Mouse (Mus musculus): ENCODE data around the gene Psmb1. TPM values are rescaled to one million over a fixed set of nuclear protein-coding genes. Genes with fewer than 3 reads are reported as not detected.
"Not testable (repeated sequence)": the region's sequence is repeated elsewhere in the genome, so short reads cannot be mapped to it uniquely, and the experiment has no call there.

The Psmb1 gene
- polyA plus RNA-seq, 1 experiment from 2014 or later = 250 TPM

DNA sequence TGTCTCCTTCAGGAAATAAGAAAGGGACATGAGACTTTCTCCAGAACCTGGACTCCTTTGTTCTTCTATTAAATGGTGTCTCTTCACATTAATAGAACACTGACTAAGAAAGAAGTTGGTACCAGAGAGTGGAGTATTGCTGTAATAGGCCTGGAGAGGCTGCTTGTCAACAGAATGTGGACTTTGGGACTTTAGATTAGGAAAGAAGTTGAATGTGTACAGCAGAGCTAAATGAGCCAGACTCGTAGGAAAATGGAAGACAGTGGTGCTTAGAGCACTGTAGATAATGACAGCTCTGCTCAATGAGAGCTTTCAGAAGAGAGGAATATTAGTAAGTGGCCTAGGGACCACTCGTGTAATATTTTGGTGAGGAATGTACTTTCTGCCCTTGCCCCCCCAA is 43.0 kb downstream of the Psmb1 start:
- H3K9ac ChIP-seq (replicated peaks) = no peak overlapping the region
- no peak overlapping the region for H3K4me2 ChIP-seq
- ATAC-seq (ENCODE audit: low FRiP score) = no peak
- H3K4me3 ChIP-seq (replicated peaks) = no peak overlapping the region
- WGBS = 91% methylated on average over 2 of the region's 2 CpGs
- no peaks in the 10 kb centered on the region for H3K4me1 ChIP-seq
- H3K27ac ChIP-seq (replicated peaks) = no peak overlapping the region
- H3K27me3 ChIP-seq (replicated peaks) = no peaks in the 10 kb centered on the region
- no peaks in the 10 kb centered on the region for H3K9me3 ChIP-seq (replicated peaks)
- H3K36me3 ChIP-seq = no peaks in the 10 kb centered on the region

DNA sequence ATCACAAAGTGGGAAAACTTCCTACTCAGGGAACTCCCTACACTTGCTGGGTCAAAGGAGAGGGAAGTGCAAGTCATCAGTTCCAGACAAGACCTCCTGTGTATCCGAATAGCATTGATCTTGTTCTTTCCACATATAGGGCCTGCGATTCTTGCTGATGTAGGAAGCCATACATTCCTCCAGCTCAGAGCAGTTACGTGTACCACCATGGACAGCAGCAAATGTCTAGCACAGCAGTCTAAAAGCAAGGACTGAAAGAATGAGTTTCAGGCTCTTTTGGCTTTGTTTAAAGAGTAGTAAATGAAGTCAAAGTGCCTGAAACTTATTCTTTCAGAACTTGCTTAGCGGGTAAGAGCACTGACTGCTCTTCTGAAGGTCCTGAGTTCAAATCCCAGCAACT is 44.3 kb downstream of the Psmb1 start:
- Histone ChIP-seq H3K36me3 (no peaks in the 10 kb centered on the region), H3K4me2 (no peak overlapping the region), H3K27me3 (replicated peaks) (no peaks in the 10 kb centered on the region), H3K4me3 (replicated peaks) (no peak overlapping the region), H3K9me3 (replicated peaks) (no peaks in the 10 kb centered on the region), H3K4me1 (no peaks in the 10 kb centered on the region), H3K9ac (replicated peaks) (no peak overlapping the region), H3K27ac (replicated peaks) (no peak overlapping the region)
- no peak for ATAC-seq (ENCODE audit: low FRiP score)
- 79% methylated on average over 4 of the region's 4 CpGs for WGBS

DNA sequence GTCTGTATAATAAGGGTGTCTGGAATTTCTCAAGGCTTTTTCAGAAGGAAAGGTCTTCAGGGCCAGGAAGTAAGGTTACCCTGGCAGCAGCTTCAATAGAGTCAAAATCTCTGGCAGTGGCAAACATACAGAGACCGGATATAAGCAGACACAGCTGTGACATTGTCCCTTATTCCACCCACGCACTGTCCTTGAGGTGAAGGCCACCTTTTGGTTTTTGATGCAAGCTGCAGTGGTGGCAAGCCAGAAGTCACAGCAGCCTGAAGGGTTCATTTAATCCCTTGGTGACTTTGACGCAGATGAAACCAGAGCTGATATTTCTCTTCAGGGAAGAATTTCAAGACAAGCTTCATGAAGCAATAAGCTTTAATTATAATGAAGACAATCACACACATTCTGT is 49.9 kb downstream of the Psmb1 start:
- ATAC-seq (ENCODE audit: low FRiP score) = no peak
- Histone ChIP-seq H3K27ac (replicated peaks) (no peak overlapping the region), H3K9me3 (replicated peaks) (no peaks in the 10 kb centered on the region), H3K4me1 (no peaks in the 10 kb centered on the region), H3K36me3 (no peaks in the 10 kb centered on the region), H3K9ac (replicated peaks) (no peak overlapping the region), H3K4me2 (no peak overlapping the region), H3K27me3 (replicated peaks) (no peaks in the 10 kb centered on the region), H3K4me3 (replicated peaks) (no peak overlapping the region)
- 69% methylated on average over 3 of the region's 3 CpGs for WGBS

DNA sequence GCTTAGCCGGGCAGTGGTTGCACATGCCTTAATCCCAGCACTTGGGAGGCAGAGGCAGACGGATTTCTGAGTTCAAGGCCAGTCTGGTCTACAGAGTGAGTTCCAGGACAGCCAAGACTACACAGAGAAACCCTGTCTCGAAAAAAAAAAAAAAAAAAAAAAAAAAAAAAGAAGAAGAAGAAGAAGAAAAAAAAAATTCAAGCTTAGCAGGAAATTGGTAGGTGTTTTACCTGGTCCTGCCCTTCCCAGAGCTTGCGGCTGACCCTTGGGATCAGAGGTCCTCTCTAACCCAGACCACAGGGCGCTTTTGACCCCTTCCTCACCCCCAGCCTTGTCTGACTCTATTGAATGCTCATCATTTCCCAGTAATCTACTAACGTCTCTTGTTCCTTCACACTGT is 50.4 kb downstream of the Psmb1 start:
- not testable (repeated sequence) for H3K36me3 ChIP-seq; H3K4me3 ChIP-seq (replicated peaks); H3K9ac ChIP-seq (replicated peaks); ATAC-seq (ENCODE audit: low FRiP score); H3K9me3 ChIP-seq (replicated peaks); H3K4me2 ChIP-seq; H3K27ac ChIP-seq (replicated peaks); H3K4me1 ChIP-seq; H3K27me3 ChIP-seq (replicated peaks)
- 71% methylated on average over 6 of the region's 6 CpGs for WGBS

GRCm38 (mm10) chr17:15447831-15448230 is 51.7 kb downstream of the Psmb1 start:
- H3K4me3 ChIP-seq (replicated peaks) = no peak overlapping the region
- no peak for ATAC-seq (ENCODE audit: low FRiP score)
- H3K27ac ChIP-seq (replicated peaks) = no peak overlapping the region
- no peaks in the 10 kb centered on the region for H3K9me3 ChIP-seq (replicated peaks)
- no peak overlapping the region for H3K4me2 ChIP-seq
- H3K36me3 ChIP-seq = no peaks in the 10 kb centered on the region
- no peak overlapping the region for H3K9ac ChIP-seq (replicated peaks)
- no peaks in the 10 kb centered on the region for H3K4me1 ChIP-seq
- no peaks in the 10 kb centered on the region for H3K27me3 ChIP-seq (replicated peaks)
- WGBS = 75% methylated on average over 5 of the region's 5 CpGs

- 96% methylated on average over 3 of the region's 3 CpGs for WGBS
- no peak overlapping the region for H3K27ac ChIP-seq (replicated peaks)
- no peak overlapping the region for H3K9ac ChIP-seq (replicated peaks)
- no peak overlapping the region for H3K4me3 ChIP-seq (replicated peaks)
- H3K4me1 ChIP-seq = peaks cover 10% of the 10 kb centered on the region
- H3K4me2 ChIP-seq = no peak overlapping the region
- H3K9me3 ChIP-seq (replicated peaks) = no peaks in the 10 kb centered on the region
- no peak for ATAC-seq (ENCODE audit: low FRiP score)
- H3K36me3 ChIP-seq = no peaks in the 10 kb centered on the region
- no peaks in the 10 kb centered on the region for H3K27me3 ChIP-seq (replicated peaks)
Measured at GRCm38 (mm10) chr17:15445421-15445820, 54.1 kb downstream of the Psmb1 start.

- H3K9ac ChIP-seq (replicated peaks) = no peak overlapping the region
- H3K27me3 ChIP-seq (replicated peaks) = no peaks in the 10 kb centered on the region
- no peak overlapping the region for H3K4me3 ChIP-seq (replicated peaks)
- H3K9me3 ChIP-seq (replicated peaks) = no peaks in the 10 kb centered on the region
- 5% methylated on average over 11 of the region's 11 CpGs for WGBS
- H3K27ac ChIP-seq (replicated peaks) = 0 out of 2 replicates have a peak overlapping the region, but pooled peaks have one; percentile 9
- H3K4me1 ChIP-seq = peaks cover 14% of the 10 kb centered on the region
- peak overlapping the region; percentile 35 for H3K4me2 ChIP-seq
- peak; percentile 69 for ATAC-seq (ENCODE audit: low FRiP score)
- H3K36me3 ChIP-seq = no peaks in the 10 kb centered on the region
Measured at GRCm38 (mm10) chr17:15440463-15441121, 59.0 kb downstream of the Psmb1 start.

- Histone ChIP-seq H3K27ac (replicated peaks) (no peak overlapping the region), H3K36me3 (no peaks in the 10 kb centered on the region), H3K9ac (replicated peaks) (no peak overlapping the region), H3K4me3 (replicated peaks) (no peak overlapping the region), H3K9me3 (replicated peaks) (no peaks in the 10 kb centered on the region), H3K27me3 (replicated peaks) (no peaks in the 10 kb centered on the region), H3K4me1 (peaks cover 14% of the 10 kb centered on the region), H3K4me2 (no peak overlapping the region; the same call in 1 of the 2 replicates)
- WGBS = 60% methylated on average over 8 of the region's 8 CpGs
- no peak for ATAC-seq (ENCODE audit: low FRiP score)
Measured at GRCm38 (mm10) chr17:15440067-15440462, 59.5 kb downstream of the Psmb1 start.

DNA sequence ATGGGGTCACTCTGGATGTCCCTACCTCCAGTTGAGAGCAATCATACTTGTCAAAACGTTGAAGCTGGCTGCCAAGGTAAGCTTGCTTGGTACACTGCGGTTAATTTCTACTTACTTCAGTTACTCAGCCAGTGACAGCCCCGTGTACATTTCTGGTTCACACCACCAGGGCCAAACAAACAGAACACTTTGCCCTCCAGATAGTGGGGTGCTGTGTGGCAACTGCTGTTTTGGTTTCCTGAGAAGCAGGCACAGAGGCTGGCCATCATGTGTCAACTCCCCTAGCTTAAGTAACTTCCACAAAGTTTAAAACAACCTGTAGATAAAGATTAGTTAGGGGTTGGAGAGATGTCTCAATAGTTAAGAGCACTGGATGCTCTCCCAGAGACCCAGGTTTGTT is 64.8 kb downstream of the Psmb1 start:
- Histone ChIP-seq H3K9ac (replicated peaks) (no peak overlapping the region), H3K27me3 (replicated peaks) (no peaks in the 10 kb centered on the region), H3K4me2 (no peak overlapping the region), H3K36me3 (peaks cover 36% of the 10 kb centered on the region), H3K4me1 (no peaks in the 10 kb centered on the region), H3K4me3 (replicated peaks) (no peak overlapping the region), H3K9me3 (replicated peaks) (no peaks in the 10 kb centered on the region), H3K27ac (replicated peaks) (no peak overlapping the region)
- no peak for ATAC-seq (ENCODE audit: low FRiP score)
- WGBS = 81% methylated on average over 3 of the region's 3 CpGs

GRCm38 (mm10) chr17:15432036-15432435 is 67.5 kb downstream of the Psmb1 start:
- ATAC-seq (ENCODE audit: low FRiP score) = no peak
- no peak overlapping the region for H3K4me3 ChIP-seq (replicated peaks)
- H3K4me2 ChIP-seq = no peak overlapping the region
- peaks cover 61% of the 10 kb centered on the region for H3K36me3 ChIP-seq
- H3K27me3 ChIP-seq (replicated peaks) = no peaks in the 10 kb centered on the region
- H3K9ac ChIP-seq (replicated peaks) = no peak overlapping the region
- WGBS = 92% methylated on average over 3 of the region's 3 CpGs
- H3K27ac ChIP-seq (replicated peaks) = no peak overlapping the region
- H3K4me1 ChIP-seq = no peaks in the 10 kb centered on the region
- no peaks in the 10 kb centered on the region for H3K9me3 ChIP-seq (replicated peaks)

GRCm38 (mm10) chr17:15431551-15431950 is 68.0 kb downstream of the Psmb1 start:
- ATAC-seq (ENCODE audit: low FRiP score) = no peak
- no peak overlapping the region for H3K4me3 ChIP-seq (replicated peaks)
- H3K36me3 ChIP-seq = peaks cover 65% of the 10 kb centered on the region
- H3K27ac ChIP-seq (replicated peaks) = no peak overlapping the region
- H3K9me3 ChIP-seq (replicated peaks) = no peaks in the 10 kb centered on the region
- 91% methylated on average over 4 of the region's 4 CpGs for WGBS
- H3K4me2 ChIP-seq = no peak overlapping the region
- H3K27me3 ChIP-seq (replicated peaks) = no peaks in the 10 kb centered on the region
- H3K4me1 ChIP-seq = no peaks in the 10 kb centered on the region
- H3K9ac ChIP-seq (replicated peaks) = no peak overlapping the region

DNA sequence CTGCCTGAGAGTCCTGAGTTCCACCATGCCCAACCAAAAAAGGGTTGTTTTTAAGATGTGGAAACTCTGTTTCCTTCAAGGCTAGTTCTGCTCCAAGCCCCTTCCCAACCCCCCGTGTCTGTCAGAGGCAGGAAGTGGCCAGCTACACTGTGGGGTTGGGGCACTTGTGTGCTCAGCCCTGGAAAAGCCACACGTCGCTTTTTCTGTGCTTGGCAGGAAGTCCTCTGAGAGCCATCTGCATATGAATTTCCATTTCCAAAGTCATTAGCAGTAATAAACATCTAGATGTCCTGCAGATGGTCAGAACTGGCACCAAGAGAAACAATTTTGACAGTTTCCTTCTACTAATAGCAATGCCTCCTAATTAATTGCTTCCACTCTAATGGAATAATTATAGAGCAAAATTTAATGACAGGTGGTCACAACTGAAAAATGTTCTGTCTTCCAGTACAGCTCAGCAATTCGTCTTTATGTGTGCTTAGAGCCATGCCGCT is 68.5 kb downstream of the Psmb1 start:
- H3K4me2 ChIP-seq = no peak overlapping the region
- H3K27ac ChIP-seq (replicated peaks) = no peak overlapping the region
- 62% methylated on average over 5 of the region's 5 CpGs for WGBS
- no peaks in the 10 kb centered on the region for H3K27me3 ChIP-seq (replicated peaks)
- peaks cover 68% of the 10 kb centered on the region for H3K36me3 ChIP-seq
- ATAC-seq (ENCODE audit: low FRiP score) = no peak
- H3K9me3 ChIP-seq (replicated peaks) = no peaks in the 10 kb centered on the region
- no peak overlapping the region for H3K4me3 ChIP-seq (replicated peaks)
- H3K4me1 ChIP-seq = no peaks in the 10 kb centered on the region
- no peak overlapping the region for H3K9ac ChIP-seq (replicated peaks)
